Mouse (Mus musculus): Measurements from ENCODE around the gene Phactr1. TPM values are rescaled to one million over a fixed set of nuclear protein-coding genes. Genes with fewer than 3 reads are reported as not detected.

Gene Phactr1
- polyA plus RNA-seq, 1 experiment from 2014 or later: 58.4 TPM

GRCm38 (mm10) chr13:43018863-43019262 is 338.4 kb downstream of the Phactr1 start:
- Histone ChIP-seq H3K9me3 (ENCODE audit: control insufficient read depth, low read length) (no peaks in the 10 kb centered on the region), H3K27me3 (ENCODE audit: control insufficient read depth, insufficient read depth, low read length) (no peaks in the 10 kb centered on the region), H3K9ac (replicated peaks; ENCODE audit: low read depth, low read length) (no peak overlapping the region), H3K36me3 (ENCODE audit: control insufficient read depth, insufficient read depth, low read length) (no peaks in the 10 kb centered on the region), H3K4me2 (ENCODE audit: low read depth, low read length) (no peak overlapping the region), H3K4me1 (ENCODE audit: control insufficient read depth, insufficient read depth, low read length) (no peaks in the 10 kb centered on the region), H3K4me3 (ENCODE audit: low read depth, low read length) (no peak overlapping the region), H3K27ac (ENCODE audit: low read depth, low read length) (no peak overlapping the region)
- 43% methylated on average over 5 of the region's 5 CpGs for WGBS
- no peak for ATAC-seq (ENCODE audit: low read depth)

GRCm38 (mm10) chr13:43021031-43021430 is 340.6 kb downstream of the Phactr1 start:
- 70% methylated on average over 6 of the region's 6 CpGs for WGBS
- H3K4me3 ChIP-seq (ENCODE audit: low read depth, low read length): no peak overlapping the region
- no peak overlapping the region for H3K27ac ChIP-seq (ENCODE audit: low read depth, low read length)
- H3K36me3 ChIP-seq (ENCODE audit: control insufficient read depth, insufficient read depth, low read length): no peaks in the 10 kb centered on the region
- H3K9me3 ChIP-seq (ENCODE audit: control insufficient read depth, low read length): no peaks in the 10 kb centered on the region
- H3K27me3 ChIP-seq (ENCODE audit: control insufficient read depth, insufficient read depth, low read length): no peaks in the 10 kb centered on the region
- H3K4me1 ChIP-seq (ENCODE audit: control insufficient read depth, insufficient read depth, low read length): no peaks in the 10 kb centered on the region
- no peak for ATAC-seq (ENCODE audit: low read depth)
- no peak overlapping the region for H3K9ac ChIP-seq (replicated peaks; ENCODE audit: low read depth, low read length)
- no peak overlapping the region for H3K4me2 ChIP-seq (ENCODE audit: low read depth, low read length)

GRCm38 (mm10) chr13:43023005-43023404 is 342.6 kb downstream of the Phactr1 start:
- Histone ChIP-seq H3K27me3 (ENCODE audit: control insufficient read depth, insufficient read depth, low read length) (no peaks in the 10 kb centered on the region), H3K4me2 (ENCODE audit: low read depth, low read length) (no peak overlapping the region), H3K9ac (replicated peaks; ENCODE audit: low read depth, low read length) (no peak overlapping the region), H3K4me3 (ENCODE audit: low read depth, low read length) (no peak overlapping the region), H3K27ac (ENCODE audit: low read depth, low read length) (no peak overlapping the region), H3K9me3 (ENCODE audit: control insufficient read depth, low read length) (no peaks in the 10 kb centered on the region), H3K4me1 (ENCODE audit: control insufficient read depth, insufficient read depth, low read length) (no peaks in the 10 kb centered on the region), H3K36me3 (ENCODE audit: control insufficient read depth, insufficient read depth, low read length) (no peaks in the 10 kb centered on the region)
- WGBS: 69% methylated on average over 5 of the region's 5 CpGs
- no peak for ATAC-seq (ENCODE audit: low read depth)

- ATAC-seq (ENCODE audit: low read depth): no peak
These were observed 347.1 kb downstream of the Phactr1 start for GRCm38 (mm10) chr13:43027568-43027967.

GRCm38 (mm10) chr13:43030222-43030621 is 349.8 kb downstream of the Phactr1 start:
- no peaks in the 10 kb centered on the region for H3K27me3 ChIP-seq (ENCODE audit: control insufficient read depth, insufficient read depth, low read length)
- WGBS: 84% methylated on average over 2 of the region's 2 CpGs
- H3K9ac ChIP-seq (replicated peaks; ENCODE audit: low read depth, low read length): no peak overlapping the region
- H3K4me2 ChIP-seq (ENCODE audit: low read depth, low read length): no peak overlapping the region
- no peaks in the 10 kb centered on the region for H3K4me1 ChIP-seq (ENCODE audit: control insufficient read depth, insufficient read depth, low read length)
- no peak overlapping the region for H3K4me3 ChIP-seq (ENCODE audit: low read depth, low read length)
- no peaks in the 10 kb centered on the region for H3K9me3 ChIP-seq (ENCODE audit: control insufficient read depth, low read length)
- H3K27ac ChIP-seq (ENCODE audit: low read depth, low read length): no peak overlapping the region
- H3K36me3 ChIP-seq (ENCODE audit: control insufficient read depth, insufficient read depth, low read length): no peaks in the 10 kb centered on the region
- ATAC-seq (ENCODE audit: low read depth): no peak

More at GRCm38 (mm10) chr13:43027568-43027967, 347.1 kb downstream of the Phactr1 start:
- no peaks in the 10 kb centered on the region for H3K9me3 ChIP-seq (ENCODE audit: control insufficient read depth, low read length)
- no peak overlapping the region for H3K4me3 ChIP-seq (ENCODE audit: low read depth, low read length)
- no peak overlapping the region for H3K27ac ChIP-seq (ENCODE audit: low read depth, low read length)
- H3K4me2 ChIP-seq (ENCODE audit: low read depth, low read length): no peak overlapping the region
- no peaks in the 10 kb centered on the region for H3K4me1 ChIP-seq (ENCODE audit: control insufficient read depth, insufficient read depth, low read length)
- 52% methylated on average over 1 of the region's 1 CpGs for WGBS
- H3K36me3 ChIP-seq (ENCODE audit: control insufficient read depth, insufficient read depth, low read length): no peaks in the 10 kb centered on the region
- no peaks in the 10 kb centered on the region for H3K27me3 ChIP-seq (ENCODE audit: control insufficient read depth, insufficient read depth, low read length)
- no peak overlapping the region for H3K9ac ChIP-seq (replicated peaks; ENCODE audit: low read depth, low read length)

GRCm38 (mm10) chr13:43032451-43032850 is 352.0 kb downstream of the Phactr1 start:
- H3K27ac ChIP-seq (ENCODE audit: low read depth, low read length): no peak overlapping the region
- no peak overlapping the region for H3K4me3 ChIP-seq (ENCODE audit: low read depth, low read length)
- H3K9ac ChIP-seq (replicated peaks; ENCODE audit: low read depth, low read length): no peak overlapping the region
- H3K9me3 ChIP-seq (ENCODE audit: control insufficient read depth, low read length): no peaks in the 10 kb centered on the region
- H3K27me3 ChIP-seq (ENCODE audit: control insufficient read depth, insufficient read depth, low read length): no peaks in the 10 kb centered on the region
- no peaks in the 10 kb centered on the region for H3K4me1 ChIP-seq (ENCODE audit: control insufficient read depth, insufficient read depth, low read length)
- no peaks in the 10 kb centered on the region for H3K36me3 ChIP-seq (ENCODE audit: control insufficient read depth, insufficient read depth, low read length)
- H3K4me2 ChIP-seq (ENCODE audit: low read depth, low read length): no peak overlapping the region
- no peak for ATAC-seq (ENCODE audit: low read depth)
- 89% methylated on average over 3 of the region's 3 CpGs for WGBS

- Histone ChIP-seq H3K27ac (ENCODE audit: low read depth, low read length) (no peak overlapping the region), H3K4me2 (ENCODE audit: low read depth, low read length) (no peak overlapping the region), H3K9me3 (ENCODE audit: control insufficient read depth, low read length) (no peaks in the 10 kb centered on the region), H3K4me1 (ENCODE audit: control insufficient read depth, insufficient read depth, low read length) (no peaks in the 10 kb centered on the region), H3K9ac (replicated peaks; ENCODE audit: low read depth, low read length) (no peak overlapping the region), H3K27me3 (ENCODE audit: control insufficient read depth, insufficient read depth, low read length) (no peaks in the 10 kb centered on the region), H3K36me3 (ENCODE audit: control insufficient read depth, insufficient read depth, low read length) (no peaks in the 10 kb centered on the region), H3K4me3 (ENCODE audit: low read depth, low read length) (no peak overlapping the region)
- WGBS: 83% methylated on average over 6 of the region's 6 CpGs
- ATAC-seq (ENCODE audit: low read depth): no peak
These were observed 356.1 kb downstream of the Phactr1 start for GRCm38 (mm10) chr13:43036510-43036909.

GRCm38 (mm10) chr13:43042766-43043165 is 362.3 kb downstream of the Phactr1 start:
- Histone ChIP-seq H3K27me3 (ENCODE audit: control insufficient read depth, insufficient read depth, low read length) (no peaks in the 10 kb centered on the region), H3K27ac (ENCODE audit: low read depth, low read length) (no peak overlapping the region), H3K9ac (replicated peaks; ENCODE audit: low read depth, low read length) (no peak overlapping the region), H3K9me3 (ENCODE audit: control insufficient read depth, low read length) (no peaks in the 10 kb centered on the region), H3K4me2 (ENCODE audit: low read depth, low read length) (no peak overlapping the region), H3K4me3 (ENCODE audit: low read depth, low read length) (no peak overlapping the region), H3K36me3 (ENCODE audit: control insufficient read depth, insufficient read depth, low read length) (no peaks in the 10 kb centered on the region), H3K4me1 (ENCODE audit: control insufficient read depth, insufficient read depth, low read length) (no peaks in the 10 kb centered on the region)
- ATAC-seq (ENCODE audit: low read depth): no peak
- WGBS: 80% methylated on average over 4 of the region's 4 CpGs

GRCm38 (mm10) chr13:43048553-43048952 is 368.1 kb downstream of the Phactr1 start:
- WGBS: 78% methylated on average over 3 of the region's 3 CpGs

GRCm38 (mm10) chr13:43053201-43053600 is 372.8 kb downstream of the Phactr1 start:
- Histone ChIP-seq H3K4me1 (ENCODE audit: control insufficient read depth, insufficient read depth, low read length) (no peaks in the 10 kb centered on the region), H3K36me3 (ENCODE audit: control insufficient read depth, insufficient read depth, low read length) (no peaks in the 10 kb centered on the region), H3K9me3 (ENCODE audit: control insufficient read depth, low read length) (no peaks in the 10 kb centered on the region), H3K9ac (replicated peaks; ENCODE audit: low read depth, low read length) (no peak overlapping the region), H3K27me3 (ENCODE audit: control insufficient read depth, insufficient read depth, low read length) (no peaks in the 10 kb centered on the region), H3K4me2 (ENCODE audit: low read depth, low read length) (no peak overlapping the region), H3K4me3 (ENCODE audit: low read depth, low read length) (no peak overlapping the region), H3K27ac (ENCODE audit: low read depth, low read length) (no peak overlapping the region)
- no peak for ATAC-seq (ENCODE audit: low read depth)
- 93% methylated on average over 1 of the region's 1 CpGs for WGBS

More at GRCm38 (mm10) chr13:43048553-43048952, 368.1 kb downstream of the Phactr1 start:
- Histone ChIP-seq H3K27ac (ENCODE audit: low read depth, low read length) (no peak overlapping the region), H3K27me3 (ENCODE audit: control insufficient read depth, insufficient read depth, low read length) (no peaks in the 10 kb centered on the region), H3K9ac (replicated peaks; ENCODE audit: low read depth, low read length) (no peak overlapping the region), H3K9me3 (ENCODE audit: control insufficient read depth, low read length) (no peaks in the 10 kb centered on the region), H3K4me2 (ENCODE audit: low read depth, low read length) (no peak overlapping the region), H3K4me1 (ENCODE audit: control insufficient read depth, insufficient read depth, low read length) (no peaks in the 10 kb centered on the region), H3K4me3 (ENCODE audit: low read depth, low read length) (no peak overlapping the region), H3K36me3 (ENCODE audit: control insufficient read depth, insufficient read depth, low read length) (no peaks in the 10 kb centered on the region)
- ATAC-seq (ENCODE audit: low read depth): no peak

Measured in neural tube, embryonic 14.5 days (tissue).